Mouse (Mus musculus) MEL (cell line): Measurements from ENCODE around the gene Wfdc2. TPM values are rescaled to one million over a fixed set of nuclear protein-coding genes. Genes with fewer than 3 reads are reported as not detected.
A peak's percentile ranks its signal among the peaks of the same experiment; 100 is the strongest.

Experiments used
- DNase-seq: peaks from one replicate; pipeline ENCODE4 v3.0.0; 2011; ENCODE audit warnings: low read depth, low spot score
- H3K27ac ChIP-seq: 2 replicates; pipeline ENCODE4 v1.5.1; 2012; ENCODE audit warnings: low read depth, mild to moderate bottlenecking, control low read depth, low read length, moderate library complexity; ENCODE audit not compliant: control insufficient read depth
- H3K27me3 ChIP-seq, 2 experiments: fragments of 150-350 bp in 1 of 2; sonication (generic) in 1 of 2; 2 replicates each; pipeline ENCODE4 v1.6.1; 2012; ENCODE audit warnings: low read length in 2 of 2, mild to moderate bottlenecking in 2 of 2, improper control_type of control experiment in 1 of 2, moderate library complexity in 1 of 2; ENCODE audit not compliant: insufficient read depth in 2 of 2, control insufficient read depth in 1 of 2
- H3K36me3 ChIP-seq, 2 experiments: 2 replicates each; pipeline ENCODE4 v1.6.1; 2012 to 2014; ENCODE audit warnings: low read length in 2 of 2, improper control_type of control experiment in 1 of 2, inconsistent platforms in 1 of 2, mild to moderate bottlenecking in 1 of 2; ENCODE audit not compliant: insufficient read depth in 2 of 2, control insufficient read depth in 1 of 2
- H3K4me1 ChIP-seq, 2 experiments: fragments of 150-350 bp in 1 of 2; sonication (generic) in 1 of 2; 2 replicates each; pipeline ENCODE4 v1.6.1; 2012; ENCODE audit warnings: low read length in 2 of 2, improper control_type of control experiment in 1 of 2, mild to moderate bottlenecking in 1 of 2; ENCODE audit not compliant: insufficient read depth in 2 of 2, control insufficient read depth in 1 of 2
- H3K4me3 ChIP-seq, 2 experiments: fragments of 150-350 bp in 1 of 2; sonication (generic) in 1 of 2; 2 replicates each; pipeline ENCODE4 v1.5.1; 2012; ENCODE audit warnings: low read depth in 2 of 2, low read length in 2 of 2, mild to moderate bottlenecking in 2 of 2, moderate library complexity in 2 of 2, control low read depth in 1 of 2, improper control_type of control experiment in 1 of 2; ENCODE audit not compliant: control insufficient read depth in 1 of 2, insufficient read depth in 1 of 2
- H3K79me2 ChIP-seq: 2 replicates; pipeline ENCODE4 v1.6.1; 2012; ENCODE audit warnings: mild to moderate bottlenecking, low read length, moderate library complexity; ENCODE audit not compliant: control insufficient read depth, poor library complexity, insufficient read depth
- H3K9ac ChIP-seq: 2 replicates; pipeline ENCODE4 v1.6.1; 2012; ENCODE audit warnings: low read depth, mild to moderate bottlenecking, control low read depth, low read length, moderate library complexity; ENCODE audit not compliant: control insufficient read depth, poor library complexity, severe bottlenecking
- H3K9me3 ChIP-seq: fragments of 150-350 bp; sonication (generic); replicated peaks from 2 replicates; pipeline ENCODE4 v1.6.1; 2012; ENCODE audit warnings: mild to moderate bottlenecking, low read length, improper control_type of control experiment, moderate library complexity; ENCODE audit not compliant: insufficient read depth
- CTCF ChIP-seq, 3 experiments: IDR thresholded peaks in 2 of 3; conservative IDR thresholded peaks in 1 of 3; 2 replicates each; pipeline ENCODE4 v1.5.1; 2011 to 2012; ENCODE audit warnings: low read length in 3 of 3, low read depth in 2 of 3, mild to moderate bottlenecking in 2 of 3, improper control_type of control experiment in 1 of 3, inconsistent platforms in 1 of 3, mixed read lengths in 1 of 3, moderate library complexity in 1 of 3; ENCODE audit not compliant: control insufficient read depth in 1 of 3, insufficient read depth in 1 of 3, poor library complexity in 1 of 3, severe bottlenecking in 1 of 3
- EP300 ChIP-seq, 2 experiments: IDR thresholded peaks; 2 replicates each; pipeline ENCODE4 v1.6.1; 2011; ENCODE audit warnings: improper control_type of control experiment in 2 of 2, low read length in 2 of 2, low read depth in 1 of 2, mild to moderate bottlenecking in 1 of 2
- GATA1 ChIP-seq: IDR thresholded peaks from 2 replicates; pipeline ENCODE4 v1.6.1; 2011; ENCODE audit warnings: low read depth, low read length, improper control_type of control experiment
- MAFK ChIP-seq: IDR thresholded peaks from 2 replicates; pipeline ENCODE4 v1.6.1; 2011; ENCODE audit warnings: low read depth, mild to moderate bottlenecking, low read length, improper control_type of control experiment, borderline replicate concordance
- MAZ ChIP-seq: IDR thresholded peaks from 2 replicates; pipeline ENCODE4 v1.6.1; 2012; ENCODE audit warnings: low read depth, mild to moderate bottlenecking, inconsistent platforms, low read length, improper control_type of control experiment
- MEF2A ChIP-seq: IDR thresholded peaks from 2 replicates; pipeline ENCODE4 v1.6.1; 2014; ENCODE audit warnings: low read depth, mild to moderate bottlenecking, inconsistent platforms, low read length, improper control_type of control experiment; ENCODE audit not compliant: poor library complexity, insufficient replicate concordance, severe bottlenecking; ENCODE audit errors: extremely low read depth
- NELFE ChIP-seq: IDR thresholded peaks from 2 replicates; pipeline ENCODE4 v1.6.1; 2011; ENCODE audit warnings: low read depth, low read length, improper control_type of control experiment
- RAD21 ChIP-seq: IDR thresholded peaks from 2 replicates; pipeline ENCODE4 v1.6.1; 2011; ENCODE audit warnings: mild to moderate bottlenecking, low read depth, low read length, improper control_type of control experiment
- SMC3 ChIP-seq: IDR thresholded peaks from 2 replicates; pipeline ENCODE4 v1.6.1; 2011; ENCODE audit warnings: low read depth, low read length, improper control_type of control experiment
- ZC3H11A ChIP-seq: IDR thresholded peaks from 2 replicates; pipeline ENCODE4 v1.6.1; 2012; ENCODE audit warnings: low read depth, mild to moderate bottlenecking, inconsistent platforms, low read length, improper control_type of control experiment
- polyA plus RNA-seq, 2 experiments: library from polyadenylated mRNA; stranded (reverse) in 1 of 2; unstranded in 1 of 2; fragments of >175 nt in 1 of 2; fragments of >200 nt in 1 of 2; gene quantifications; 2 replicates each; pipeline versions ENCODE4 v1.2.1 to v1.2.4; 2012; ENCODE audit warnings: low replicate concordance in 2 of 2, low read depth in 1 of 2; ENCODE audit not compliant: insufficient read length in 2 of 2, insufficient read depth in 1 of 2, missing spikeins in 1 of 2
- total RNA-seq: library from RNA; depleted of rRNA; stranded (reverse); fragments of 300-350 nt; gene quantifications from 2 replicates; pipeline ENCODE4 v1.2.3, GENCODE M21; 2012

Gene Wfdc2
- total and polyA plus RNA-seq, 3 experiments = not detected

DNA sequence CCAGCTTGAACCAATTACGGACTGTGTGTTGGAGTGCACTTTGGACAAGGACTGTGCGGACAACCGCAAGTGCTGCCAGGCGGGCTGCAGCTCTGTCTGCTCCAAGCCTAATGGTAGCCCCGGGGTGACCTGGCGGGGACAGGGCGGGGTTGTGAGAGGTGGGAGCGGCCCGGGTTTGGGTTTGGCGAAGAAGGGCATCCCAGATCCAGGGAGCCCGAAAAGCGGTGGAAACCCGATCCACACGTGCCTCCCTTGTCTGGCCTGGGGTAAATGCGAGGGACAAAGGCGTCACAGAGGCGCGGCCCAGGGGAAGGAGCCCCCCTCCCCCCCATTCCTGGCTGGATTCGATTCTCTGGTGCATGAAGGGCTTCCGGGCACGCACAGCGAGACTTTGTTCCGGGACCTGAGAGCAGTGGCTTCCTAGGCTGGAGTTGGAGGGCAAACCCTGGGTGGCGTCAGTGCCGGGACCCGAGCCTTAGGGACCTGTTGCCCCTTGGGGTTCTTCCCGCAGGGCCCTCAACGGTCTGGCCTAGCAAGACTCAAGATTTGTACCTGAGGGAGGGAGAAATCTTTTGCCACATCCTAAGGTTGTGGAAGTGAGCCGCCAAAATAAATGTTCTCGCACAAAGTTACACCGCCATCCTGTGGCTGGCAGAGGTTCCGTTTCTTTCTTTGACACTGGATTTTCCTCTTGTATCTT lies 1.3 kb downstream of the Wfdc2 start:
- no peaks in the 10 kb centered on the region for H3K9me3 ChIP-seq
- no peaks in the 10 kb centered on the region for H3K4me1 ChIP-seq
- no peaks in the 10 kb centered on the region for H3K79me2 ChIP-seq
- TF ChIP-seq RAD21 = peak; percentile 49
- peak; percentile 33 for TF ChIP-seq SMC3
- peak in 2 of 3 experiments; percentile 27 to 44; a peak in 3 of 6 replicates for TF ChIP-seq CTCF (IDR thresholded peaks at IDR 0.05 in 2 of 3, conservative IDR thresholded peaks at IDR 0.05 in 1 of 3; ENCODE audit: control insufficient read depth in 1 of 3, insufficient read depth in 1 of 3, low read depth in 2 of 3, low read length in 3 of 3, poor library complexity in 1 of 3, severe bottlenecking in 1 of 3)
- TF ChIP-seq EP300 (IDR thresholded peaks at IDR 0.05; ENCODE audit: low read depth in 1 of 2, low read length in 2 of 2) = no peak
- 0 out of 2 replicates have a peak, but pooled peaks have one; percentile 22 for TF ChIP-seq ZC3H11A
- no peak for TF ChIP-seq MEF2A
- TF ChIP-seq NELFE = no peak
- no peaks in the 10 kb centered on the region; a peak in 2 of 4 replicates for H3K27me3 ChIP-seq
- DNase-seq = no peak
- H3K36me3 ChIP-seq = no peaks in the 10 kb centered on the region
- no peak overlapping the region for H3K4me3 ChIP-seq
- no peak overlapping the region for H3K27ac ChIP-seq
- H3K9ac ChIP-seq = no peak overlapping the region

GRCm38 (mm10) chr2:164564346-164564745 lies 2.1 kb downstream of the Wfdc2 start:
- no peaks in the 10 kb centered on the region for H3K4me1 ChIP-seq
- no peak overlapping the region for H3K4me3 ChIP-seq
- no peaks in the 10 kb centered on the region for H3K79me2 ChIP-seq
- no peak for DNase-seq
- no peaks in the 10 kb centered on the region for H3K36me3 ChIP-seq
- no peak overlapping the region for H3K9ac ChIP-seq
- H3K9me3 ChIP-seq = no peaks in the 10 kb centered on the region
- H3K27me3 ChIP-seq = no peaks in the 10 kb centered on the region; a peak in 2 of 4 replicates
- no peak for TF ChIP-seq MAFK
- no peak overlapping the region for H3K27ac ChIP-seq

DNA sequence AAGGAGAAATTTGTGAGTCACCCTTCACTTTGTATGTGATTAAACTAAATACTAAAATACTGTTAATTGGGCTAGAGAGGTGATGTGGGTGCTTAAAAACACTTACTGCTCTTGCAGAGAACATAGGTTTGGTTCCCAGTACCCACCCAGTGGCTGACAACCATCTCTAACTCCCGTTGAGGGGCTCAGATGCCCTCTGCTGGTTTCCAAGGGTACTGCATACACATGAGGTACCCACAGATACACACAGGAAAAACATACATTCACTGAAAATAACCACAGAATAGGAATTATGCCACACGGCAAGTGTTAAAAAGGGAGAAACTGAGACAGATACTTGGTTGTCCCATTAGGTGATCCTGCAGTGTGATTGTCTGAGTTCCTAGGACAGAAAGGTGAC lies 4.8 kb downstream of the Wfdc2 start:
- peak; percentile 38 for DNase-seq
- no peaks in the 10 kb centered on the region for H3K36me3 ChIP-seq
- no peak overlapping the region for H3K9ac ChIP-seq
- H3K4me1 ChIP-seq = no peaks in the 10 kb centered on the region
- no peaks in the 10 kb centered on the region for H3K9me3 ChIP-seq
- no peaks in the 10 kb centered on the region for H3K79me2 ChIP-seq
- TF ChIP-seq MAZ (no peak), SMC3 (peak; percentile 70), CTCF (IDR thresholded peaks at IDR 0.05 in 2 of 3, conservative IDR thresholded peaks at IDR 0.05 in 1 of 3; ENCODE audit: control insufficient read depth in 1 of 3, insufficient read depth in 1 of 3, low read depth in 2 of 3, low read length in 3 of 3, poor library complexity in 1 of 3, severe bottlenecking in 1 of 3) (peak; percentile 54 to 66 (median 65)), RAD21 (peak; percentile 52), GATA1 (no peak), NELFE (no peak), ZC3H11A (peak; percentile 27; the same call in 1 of the 2 replicates)
- H3K4me3 ChIP-seq = no peak overlapping the region
- H3K27me3 ChIP-seq = peaks cover 0 to 2% of the 10 kb centered on the region in 2 experiments; a peak in 3 of 4 replicates
- no peak overlapping the region for H3K27ac ChIP-seq
